Mouse (Mus musculus) forebrain, embryonic 15.5 days (tissue): ENCODE results near the gene Clybl. TPM values are rescaled to one million over a fixed set of nuclear protein-coding genes. Genes with fewer than 3 reads are reported as not detected.

ENCODE experiments used
- ATAC-seq: fragments of 200-750 bp; cut with Nextera tagmentation; replicated peaks from 2 replicates; pipeline ENCODE4 v1.8.0; 2017; ENCODE audit warnings: mild to moderate bottlenecking, moderate TSS enrichment, moderate library complexity
- H3K27ac ChIP-seq: fragments of 300-500 bp; sonication (generic); replicated peaks from 2 replicates; pipeline ENCODE4 v1.5.1; 2015; ENCODE audit warnings: mild to moderate bottlenecking, inconsistent platforms
- H3K27me3 ChIP-seq: fragments of 300-500 bp; sonication (generic); 2 replicates; pipeline ENCODE4 v1.6.1; 2015; ENCODE audit warnings: inconsistent platforms
- H3K36me3 ChIP-seq: fragments of 300-500 bp; sonication (generic); 2 replicates; pipeline ENCODE4 v1.6.1; 2015; ENCODE audit warnings: mild to moderate bottlenecking, inconsistent platforms
- H3K4me1 ChIP-seq: fragments of 300-500 bp; sonication (generic); 2 replicates; pipeline ENCODE4 v1.6.1; 2015; ENCODE audit warnings: inconsistent platforms
- H3K4me2 ChIP-seq: fragments of 300-500 bp; sonication (generic); replicated peaks from 2 replicates; pipeline ENCODE4 v1.6.1; 2015; ENCODE audit warnings: mild to moderate bottlenecking, inconsistent platforms
- H3K4me3 ChIP-seq: fragments of 300-500 bp; sonication (generic); 2 replicates; pipeline ENCODE4 v1.5.1; 2015; ENCODE audit warnings: mild to moderate bottlenecking, inconsistent platforms
- H3K9ac ChIP-seq: fragments of 300-500 bp; sonication (generic); replicated peaks from 2 replicates; pipeline ENCODE4 v1.6.1; 2015; ENCODE audit warnings: mild to moderate bottlenecking, inconsistent platforms
- H3K9me3 ChIP-seq: fragments of 300-500 bp; sonication (generic); 2 replicates; pipeline ENCODE4 v1.6.1; 2016; ENCODE audit warnings: inconsistent platforms
- WGBS: fragments of 180-500 bp; shearing (Covaris S2); methylation state at CpG from one replicate; pipeline ENCODE4 v1.1.7; 2015; ENCODE audit warnings: mixed read lengths; 5-methylcytosine and 5-hydroxymethylcytosine counted together
- polyA plus RNA-seq: library from polyadenylated mRNA; unstranded; fragments of >200 nt; fragmentation: Nextera tagmentation; extraction: Ambion mirVana; gene quantifications from 2 replicates; pipeline ENCODE4 v1.2.1, GENCODE M21; 2015

Clybl gene
- polyA plus RNA-seq, 1 experiment from 2014 or later: 12.4 TPM

DNA sequence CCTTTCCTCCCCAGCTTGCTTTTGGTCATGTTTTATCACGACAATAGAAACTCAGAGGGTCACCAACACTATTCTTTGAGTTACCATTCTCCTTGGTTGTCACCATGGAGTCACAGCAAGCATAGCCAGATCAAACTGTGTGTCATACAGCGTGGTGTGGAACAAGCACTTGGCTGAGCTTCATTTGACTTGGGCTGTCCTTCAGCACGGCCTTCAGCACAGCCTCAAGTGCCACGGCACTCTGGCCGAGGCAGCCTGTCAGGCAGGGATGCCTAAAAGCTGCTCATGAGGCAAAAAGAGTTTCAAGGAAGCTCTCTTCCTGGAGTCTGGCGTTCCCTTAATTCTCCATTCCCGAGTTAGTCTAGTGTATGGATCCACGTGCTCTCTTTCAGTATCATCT lies 169.3 kb downstream of the Clybl start:
- H3K27me3 ChIP-seq: no peaks in the 10 kb centered on the region
- ATAC-seq: no peak
- no peaks in the 10 kb centered on the region for H3K36me3 ChIP-seq
- H3K4me3 ChIP-seq: no peak overlapping the region
- 86% methylated on average over 8 of the region's 8 CpGs for WGBS
- no peak overlapping the region for H3K27ac ChIP-seq
- no peak overlapping the region for H3K9ac ChIP-seq
- H3K4me1 ChIP-seq: peaks cover 13% of the 10 kb centered on the region
- H3K9me3 ChIP-seq: no peaks in the 10 kb centered on the region
- H3K4me2 ChIP-seq: no peak overlapping the region

DNA sequence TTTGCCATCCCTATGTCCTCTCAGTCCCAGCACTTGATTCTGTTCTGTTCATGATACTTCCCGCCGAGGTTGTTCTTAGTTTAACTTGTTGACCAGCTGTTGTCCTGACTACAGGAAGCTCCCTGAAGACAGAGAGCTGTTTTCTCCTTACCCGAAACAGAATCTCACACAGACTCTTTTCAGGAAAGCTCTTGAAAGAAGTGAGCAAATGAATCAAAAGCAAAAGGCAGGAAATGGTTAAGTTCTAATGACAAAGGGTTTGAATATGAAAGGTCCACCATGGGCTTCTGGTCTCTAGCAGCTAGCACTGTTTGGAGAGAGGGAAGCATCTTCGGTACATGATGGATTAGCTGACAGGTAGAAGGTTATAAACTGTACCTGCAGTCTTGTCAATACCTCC lies 175.8 kb downstream of the Clybl start:
- H3K9ac ChIP-seq: no peak overlapping the region
- H3K9me3 ChIP-seq: no peaks in the 10 kb centered on the region
- H3K4me1 ChIP-seq: peaks cover 4% of the 10 kb centered on the region; the same call in 1 of the 2 replicates
- H3K4me3 ChIP-seq: no peak overlapping the region
- WGBS: 90% methylated on average over 4 of the region's 4 CpGs
- no peak for ATAC-seq
- H3K36me3 ChIP-seq: no peaks in the 10 kb centered on the region
- H3K4me2 ChIP-seq: no peak overlapping the region
- no peak overlapping the region for H3K27ac ChIP-seq
- H3K27me3 ChIP-seq: 0 out of 2 replicates have a peak, but pooled peaks cover 2% of the 10 kb centered on the region

DNA sequence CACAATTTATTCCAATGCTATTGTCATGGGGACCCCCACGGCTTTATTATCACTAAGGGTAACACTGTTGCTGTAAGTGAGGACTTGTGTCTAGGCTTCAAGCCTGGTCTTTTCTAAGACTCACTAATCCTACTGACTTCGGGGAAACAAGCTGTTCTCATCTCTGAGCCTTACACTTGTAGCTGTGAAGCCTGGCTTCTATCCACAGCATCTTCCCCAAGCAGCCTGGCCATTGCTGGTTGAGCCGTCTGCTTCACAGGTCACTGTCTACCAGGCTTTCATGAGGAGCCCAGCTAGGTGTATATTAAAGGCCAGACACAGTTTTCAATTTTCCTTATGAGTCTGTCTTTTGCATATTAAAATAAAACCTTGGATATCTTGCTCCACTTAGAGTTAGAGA lies 177.1 kb downstream of the Clybl start:
- H3K9ac ChIP-seq: no peak overlapping the region
- H3K27ac ChIP-seq: no peak overlapping the region
- H3K4me3 ChIP-seq: no peak overlapping the region
- no peaks in the 10 kb centered on the region for H3K36me3 ChIP-seq
- H3K4me2 ChIP-seq: no peak overlapping the region
- H3K9me3 ChIP-seq: no peaks in the 10 kb centered on the region
- H3K4me1 ChIP-seq: peaks cover 4% of the 10 kb centered on the region; the same call in 1 of the 2 replicates
- 0 out of 2 replicates have a peak, but pooled peaks cover 2% of the 10 kb centered on the region for H3K27me3 ChIP-seq
- ATAC-seq: no peak
- 77% methylated on average over 3 of the region's 3 CpGs for WGBS

DNA sequence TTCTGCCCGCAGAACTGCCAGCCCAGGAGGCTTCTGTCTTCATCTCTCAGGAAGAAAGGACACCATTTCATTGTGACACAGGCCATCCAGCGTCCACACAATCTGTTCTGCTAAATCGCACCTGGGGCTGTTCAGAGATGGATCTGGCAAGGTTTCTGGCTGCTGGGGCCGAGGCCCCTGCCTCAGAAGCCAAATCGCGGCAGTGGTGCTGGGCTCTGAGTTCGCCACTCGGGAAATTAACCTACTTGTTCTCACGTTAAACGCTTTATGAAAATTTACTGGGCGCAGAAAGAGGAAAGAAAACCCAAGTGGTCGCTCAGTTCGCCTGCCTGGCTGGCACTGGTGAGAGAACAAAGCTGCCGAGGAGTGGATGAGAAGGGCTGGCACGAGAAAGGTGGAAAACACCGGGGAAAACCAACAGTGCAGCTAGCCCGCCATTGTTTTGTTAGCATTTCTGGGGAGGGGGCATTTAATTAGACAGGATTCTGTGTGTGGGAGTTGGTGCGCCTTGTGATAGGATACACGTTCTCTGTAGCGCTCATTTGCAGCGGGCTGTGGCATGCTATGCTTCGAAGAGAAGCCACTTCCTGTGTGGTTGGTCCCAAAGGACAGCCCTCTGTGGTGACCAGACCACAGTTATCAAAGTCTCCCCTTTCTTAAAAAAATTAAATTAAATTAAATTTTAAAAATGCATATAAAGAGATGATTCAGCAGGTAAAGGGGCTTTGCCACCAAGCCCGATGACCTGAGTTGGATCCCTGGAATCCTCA lies 177.8 kb downstream of the Clybl start:
- WGBS: 56% methylated on average over 23 of the region's 23 CpGs
- Histone ChIP-seq H3K9ac (no peak overlapping the region), H3K9me3 (no peaks in the 10 kb centered on the region), H3K4me3 (no peak overlapping the region), H3K36me3 (no peaks in the 10 kb centered on the region), H3K4me2 (no peak overlapping the region), H3K27ac (no peak overlapping the region), H3K4me1 (peaks cover 4% of the 10 kb centered on the region; the same call in 1 of the 2 replicates), H3K27me3 (0 out of 2 replicates have a peak, but pooled peaks cover 2% of the 10 kb centered on the region)
- no peak for ATAC-seq

DNA sequence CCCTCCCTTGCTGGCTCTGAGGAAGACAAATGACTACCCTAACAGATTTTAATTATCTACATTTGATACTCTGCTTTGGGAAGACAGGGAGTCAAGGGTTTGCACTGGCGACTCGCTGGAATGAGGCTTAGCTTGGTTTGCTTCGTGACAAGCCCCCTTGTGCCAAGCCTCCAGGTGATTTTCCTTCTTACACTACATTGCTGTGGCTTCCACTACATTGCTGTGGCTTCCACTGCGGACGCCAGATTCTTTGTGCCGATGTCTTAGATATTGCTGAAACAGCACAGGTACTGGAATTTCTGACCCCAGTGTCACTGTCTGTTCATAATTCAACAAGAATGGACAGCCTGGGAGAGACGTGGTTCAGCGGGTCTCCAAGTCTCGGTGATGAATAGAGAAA lies 180.3 kb downstream of the Clybl start:
- Histone ChIP-seq H3K9ac (no peak overlapping the region), H3K27ac (no peak overlapping the region), H3K27me3 (peaks cover 5% of the 10 kb centered on the region; the same call in 1 of the 2 replicates), H3K4me3 (no peak overlapping the region), H3K9me3 (no peaks in the 10 kb centered on the region), H3K4me2 (no peak overlapping the region), H3K4me1 (peaks cover 4% of the 10 kb centered on the region; the same call in 1 of the 2 replicates), H3K36me3 (no peaks in the 10 kb centered on the region)
- 89% methylated on average over 9 of the region's 9 CpGs for WGBS
- no peak for ATAC-seq

DNA sequence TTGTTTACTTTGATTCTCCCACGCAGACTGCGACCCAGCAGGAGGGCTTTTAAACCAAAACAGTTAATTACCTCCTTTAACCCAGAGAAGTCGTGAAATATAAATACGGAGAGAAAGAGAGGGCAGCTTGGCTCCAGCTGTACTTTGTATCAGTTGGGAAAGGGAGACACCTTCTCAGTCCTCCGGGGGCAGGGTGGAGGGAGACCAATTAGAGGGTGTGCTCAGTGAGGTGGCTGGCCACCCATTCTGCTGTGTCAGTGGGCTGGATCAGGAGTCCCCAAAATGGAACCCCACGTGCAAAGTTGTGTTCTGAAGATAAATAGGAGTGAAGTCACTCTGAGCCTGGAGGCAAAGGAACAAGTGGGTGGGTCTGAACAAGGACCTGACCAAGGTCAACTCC lies 181.7 kb downstream of the Clybl start:
- H3K4me3 ChIP-seq: no peak overlapping the region
- no peaks in the 10 kb centered on the region for H3K9me3 ChIP-seq
- no peaks in the 10 kb centered on the region for H3K36me3 ChIP-seq
- peaks cover 5% of the 10 kb centered on the region; the same call in 1 of the 2 replicates for H3K27me3 ChIP-seq
- H3K27ac ChIP-seq: no peak overlapping the region
- peaks cover 8% of the 10 kb centered on the region for H3K4me1 ChIP-seq
- ATAC-seq: no peak
- H3K9ac ChIP-seq: no peak overlapping the region
- 15% methylated on average over 6 of the region's 6 CpGs for WGBS
- no peak overlapping the region for H3K4me2 ChIP-seq

DNA sequence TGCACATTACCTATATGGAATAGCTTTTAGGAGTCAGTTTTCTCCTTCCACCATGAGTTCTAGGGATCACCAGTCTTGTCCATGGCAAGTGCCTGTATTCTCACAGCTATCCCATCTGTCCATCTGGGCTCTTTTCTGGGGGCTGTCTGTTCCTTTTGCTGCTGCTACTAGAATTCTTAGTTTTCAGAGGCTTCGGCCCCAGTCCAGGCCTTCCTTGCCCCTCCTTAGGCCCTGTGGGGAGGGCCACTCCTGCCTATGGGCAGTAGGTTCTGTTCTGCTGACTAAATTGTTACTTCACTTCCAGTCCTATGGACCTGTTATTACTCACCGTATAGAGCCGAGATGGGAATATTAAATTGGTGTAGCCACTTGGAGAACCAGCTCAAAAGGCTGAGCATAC lies 182.5 kb downstream of the Clybl start:
- Histone ChIP-seq H3K4me2 (no peak overlapping the region), H3K4me1 (peaks cover 8% of the 10 kb centered on the region), H3K27me3 (peaks cover 5% of the 10 kb centered on the region; the same call in 1 of the 2 replicates), H3K9me3 (no peaks in the 10 kb centered on the region), H3K4me3 (no peak overlapping the region), H3K27ac (no peak overlapping the region), H3K36me3 (no peaks in the 10 kb centered on the region), H3K9ac (no peak overlapping the region)
- no peak for ATAC-seq
- 91% methylated on average over 3 of the region's 3 CpGs for WGBS

DNA sequence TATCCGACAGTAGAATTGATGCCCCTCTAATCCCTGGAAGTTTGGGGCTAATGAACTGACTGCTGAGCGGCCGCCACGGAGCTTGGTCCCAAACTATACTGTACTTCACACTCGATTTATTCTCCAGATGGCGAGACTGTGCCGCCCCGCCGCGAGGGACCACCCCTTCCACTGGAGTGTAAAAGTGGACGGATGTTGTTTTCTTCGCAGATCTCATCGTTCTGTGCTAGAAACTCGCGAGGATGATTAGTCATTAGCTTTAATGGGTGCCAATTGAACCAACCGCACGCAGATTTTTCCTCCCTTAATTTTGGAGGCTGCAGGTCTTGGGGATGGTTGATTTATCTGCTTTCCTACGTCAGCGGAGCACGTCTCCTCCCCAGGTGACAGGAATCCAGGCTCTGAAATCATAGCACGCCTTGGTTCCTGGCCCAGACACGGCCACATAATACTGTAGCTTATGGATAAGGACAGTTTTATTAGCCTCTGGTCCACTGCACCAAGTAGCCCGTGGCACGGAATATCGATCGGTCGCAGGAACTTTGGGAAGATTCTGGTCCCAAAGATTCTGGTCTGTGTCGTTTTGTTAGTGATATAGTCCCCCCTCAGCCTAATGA lies 185.9 kb downstream of the Clybl start:
- peaks cover 3% of the 10 kb centered on the region for H3K27me3 ChIP-seq
- peaks cover 4% of the 10 kb centered on the region for H3K4me1 ChIP-seq
- no peak overlapping the region for H3K4me2 ChIP-seq
- H3K36me3 ChIP-seq: no peaks in the 10 kb centered on the region
- no peak overlapping the region for H3K4me3 ChIP-seq
- peak; percentile 70 for ATAC-seq
- H3K9ac ChIP-seq: no peak overlapping the region
- H3K27ac ChIP-seq: no peak overlapping the region
- WGBS: 55% methylated on average over 28 of the region's 28 CpGs
- no peaks in the 10 kb centered on the region for H3K9me3 ChIP-seq

DNA sequence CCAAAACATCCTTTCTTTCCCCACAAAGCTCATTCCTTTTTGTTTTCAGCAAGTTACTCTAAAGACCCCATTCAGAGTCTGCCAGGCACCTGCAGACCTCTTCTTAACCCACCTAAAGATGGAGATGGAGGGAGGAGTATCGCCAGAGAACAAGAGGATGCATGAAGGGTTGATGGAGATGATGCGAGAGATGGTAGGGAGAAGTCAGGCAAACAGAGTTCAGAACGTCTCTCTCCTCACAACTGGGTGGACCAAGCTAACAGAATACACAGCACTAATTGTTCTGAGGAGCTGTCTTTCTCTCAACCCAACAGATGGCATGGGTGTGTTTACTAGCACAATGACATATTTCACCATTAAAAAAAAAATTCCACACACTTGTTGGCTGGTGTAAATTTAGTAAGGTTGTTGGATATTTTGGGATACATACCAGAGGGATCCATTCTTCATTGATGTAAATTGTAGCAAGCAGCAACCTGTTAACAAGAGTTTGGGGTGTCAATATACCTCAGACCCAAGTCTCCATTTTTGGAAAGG lies 186.4 kb downstream of the Clybl start:
- ATAC-seq: no peak
- Histone ChIP-seq H3K9ac (no peak overlapping the region), H3K27ac (no peak overlapping the region), H3K4me1 (peaks cover 4% of the 10 kb centered on the region), H3K36me3 (no peaks in the 10 kb centered on the region), H3K27me3 (peaks cover 6% of the 10 kb centered on the region), H3K9me3 (no peaks in the 10 kb centered on the region), H3K4me3 (no peak overlapping the region), H3K4me2 (no peak overlapping the region)
- WGBS: 71% methylated on average over 3 of the region's 3 CpGs

DNA sequence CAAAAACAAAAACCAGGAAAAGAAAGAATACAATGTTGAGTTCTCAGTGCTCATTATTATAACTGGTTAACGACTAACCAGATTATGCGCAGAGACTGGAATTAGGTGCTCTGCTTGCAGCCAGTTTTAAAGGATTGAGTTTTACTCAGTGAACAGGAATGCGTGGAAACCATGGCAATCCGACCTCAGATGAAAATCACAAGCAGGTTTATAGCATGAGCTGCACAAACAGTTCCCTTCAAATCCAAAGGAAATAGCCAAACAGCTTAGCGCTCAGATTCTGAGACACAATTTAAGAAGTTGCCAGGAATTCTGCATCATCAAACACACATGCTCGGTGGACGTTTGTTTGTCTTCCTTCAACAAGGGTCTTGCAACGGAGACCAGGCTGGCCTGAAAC lies 187.0 kb downstream of the Clybl start:
- H3K9ac ChIP-seq: no peak overlapping the region
- WGBS: 66% methylated on average over 8 of the region's 8 CpGs
- H3K27me3 ChIP-seq: peaks cover 6% of the 10 kb centered on the region
- no peak overlapping the region for H3K4me2 ChIP-seq
- H3K4me1 ChIP-seq: peaks cover 8% of the 10 kb centered on the region
- H3K27ac ChIP-seq: no peak overlapping the region
- no peak overlapping the region for H3K4me3 ChIP-seq
- no peak for ATAC-seq
- no peaks in the 10 kb centered on the region for H3K36me3 ChIP-seq
- H3K9me3 ChIP-seq: no peaks in the 10 kb centered on the region

DNA sequence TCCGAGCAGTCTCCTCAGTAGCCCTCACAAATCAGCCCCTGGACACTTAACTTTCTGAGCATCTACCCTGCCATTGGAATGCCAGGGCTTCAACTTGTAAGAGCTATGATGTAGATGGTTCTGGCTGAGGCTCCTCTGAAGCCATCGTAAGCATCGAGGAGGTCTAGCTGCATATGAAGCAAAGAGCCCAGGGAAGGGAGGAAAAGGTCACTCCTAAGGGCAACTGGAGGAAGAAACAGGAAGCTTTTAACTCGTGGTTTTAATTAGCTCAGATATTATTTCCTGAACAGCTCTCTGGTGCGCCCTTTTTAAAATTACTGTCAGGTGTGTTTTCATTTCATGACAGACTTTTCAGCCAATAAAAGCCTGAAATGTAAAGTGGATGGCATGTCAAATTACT lies 190.5 kb downstream of the Clybl start:
- no peaks in the 10 kb centered on the region for H3K9me3 ChIP-seq
- H3K27me3 ChIP-seq: peaks cover 13% of the 10 kb centered on the region; the same call in 1 of the 2 replicates
- no peak overlapping the region for H3K4me2 ChIP-seq
- H3K36me3 ChIP-seq: no peaks in the 10 kb centered on the region
- H3K9ac ChIP-seq: no peak overlapping the region
- peaks cover 16% of the 10 kb centered on the region for H3K4me1 ChIP-seq
- ATAC-seq: no peak
- WGBS: 47% methylated on average over 5 of the region's 5 CpGs
- no peak overlapping the region for H3K4me3 ChIP-seq
- H3K27ac ChIP-seq: no peak overlapping the region

DNA sequence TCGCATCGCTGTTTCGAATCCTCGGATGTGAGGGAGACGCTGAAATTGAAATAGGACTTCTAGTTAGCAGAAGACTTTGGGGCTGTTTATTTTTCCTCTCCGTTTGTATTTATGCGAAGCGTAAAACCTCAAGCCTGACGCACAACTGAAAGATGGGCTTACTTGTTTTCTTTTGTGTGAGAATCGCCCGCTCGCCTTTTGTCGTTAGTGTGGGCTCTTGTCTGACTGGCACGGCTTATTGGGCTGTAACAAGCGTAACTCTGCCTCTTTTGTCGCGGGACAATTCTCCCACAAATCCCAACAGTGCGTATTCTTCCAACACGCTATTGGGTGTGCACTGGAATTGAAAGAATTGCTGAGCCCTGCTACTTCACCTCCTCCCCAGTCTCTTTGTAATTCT lies 192.0 kb downstream of the Clybl start:
- peaks cover 12% of the 10 kb centered on the region for H3K4me1 ChIP-seq
- no peaks in the 10 kb centered on the region for H3K36me3 ChIP-seq
- peaks cover 18% of the 10 kb centered on the region; the same call in 1 of the 2 replicates for H3K27me3 ChIP-seq
- H3K27ac ChIP-seq: peak overlapping the region; percentile 35; the same call in 1 of the 2 replicates
- H3K9me3 ChIP-seq: no peaks in the 10 kb centered on the region
- peak overlapping the region; percentile 24 for H3K4me3 ChIP-seq
- peak overlapping the region; percentile 44 for H3K4me2 ChIP-seq
- WGBS: 3% methylated on average over 19 of the region's 19 CpGs
- H3K9ac ChIP-seq: 0 out of 2 replicates have a peak overlapping the region, but pooled peaks have one; percentile 1
- peak; percentile 55; the same call in 1 of the 2 replicates for ATAC-seq
